Mouse (Mus musculus): ENCODE results near the gene Cstb. TPM values are rescaled to one million over a fixed set of nuclear protein-coding genes. Genes with fewer than 3 reads are reported as not detected.
A peak's percentile ranks its signal among the peaks of the same experiment; 100 is the strongest.

Gene Cstb
- polyA plus RNA-seq, 1 experiment from 2014 or later, result 96.6 TPM

- Histone ChIP-seq H3K4me2 (ENCODE audit: low read length) (no peak overlapping the region), H3K27ac (ENCODE audit: low read length) (no peak overlapping the region), H3K9ac (replicated peaks; ENCODE audit: low read depth, low read length) (no peak overlapping the region), H3K27me3 (replicated peaks; ENCODE audit: control insufficient read depth, insufficient read depth, low read length) (no peaks in the 10 kb centered on the region), H3K4me3 (replicated peaks; ENCODE audit: low read length) (no peak overlapping the region), H3K4me1 (replicated peaks; ENCODE audit: control insufficient read depth, insufficient read depth, low read length) (peaks cover 17% of the 10 kb centered on the region), H3K36me3 (ENCODE audit: control insufficient read depth, insufficient read depth) (peaks cover 10% of the 10 kb centered on the region), H3K9me3 (ENCODE audit: control insufficient read depth, low read length) (no peaks in the 10 kb centered on the region)
- 94% methylated on average over 5 of the region's 5 CpGs for WGBS
- ATAC-seq, result no peak
These were observed 3.7 kb downstream of the Cstb start for GRCm38 (mm10) chr10:78429180-78429579.

- no peak for ATAC-seq
- Histone ChIP-seq H3K27me3 (replicated peaks; ENCODE audit: control insufficient read depth, insufficient read depth, low read length) (no peaks in the 10 kb centered on the region), H3K4me3 (replicated peaks; ENCODE audit: low read length) (no peak overlapping the region), H3K36me3 (ENCODE audit: control insufficient read depth, insufficient read depth) (peaks cover 10% of the 10 kb centered on the region), H3K27ac (ENCODE audit: low read length) (no peak overlapping the region), H3K4me1 (replicated peaks; ENCODE audit: control insufficient read depth, insufficient read depth, low read length) (peaks cover 17% of the 10 kb centered on the region), H3K9me3 (ENCODE audit: control insufficient read depth, low read length) (no peaks in the 10 kb centered on the region), H3K4me2 (ENCODE audit: low read length) (no peak overlapping the region), H3K9ac (replicated peaks; ENCODE audit: low read depth, low read length) (no peak overlapping the region)
- 93% methylated on average over 2 of the region's 2 CpGs for WGBS
These were observed 4.3 kb downstream of the Cstb start for GRCm38 (mm10) chr10:78429776-78430175.

GRCm38 (mm10) chr10:78432853-78433252 is 7.4 kb downstream of the Cstb start:
- ATAC-seq, result no peak
- Histone ChIP-seq H3K27ac (ENCODE audit: low read length) (no peak overlapping the region), H3K4me1 (replicated peaks; ENCODE audit: control insufficient read depth, insufficient read depth, low read length) (no peaks in the 10 kb centered on the region), H3K27me3 (replicated peaks; ENCODE audit: control insufficient read depth, insufficient read depth, low read length) (no peaks in the 10 kb centered on the region), H3K9ac (replicated peaks; ENCODE audit: low read depth, low read length) (no peak overlapping the region), H3K36me3 (ENCODE audit: control insufficient read depth, insufficient read depth) (peaks cover 7% of the 10 kb centered on the region), H3K9me3 (ENCODE audit: control insufficient read depth, low read length) (no peaks in the 10 kb centered on the region), H3K4me2 (ENCODE audit: low read length) (no peak overlapping the region), H3K4me3 (replicated peaks; ENCODE audit: low read length) (no peak overlapping the region)
- 64% methylated on average over 3 of the region's 3 CpGs for WGBS

GRCm38 (mm10) chr10:78438094-78438493 is 12.6 kb downstream of the Cstb start:
- H3K9me3 ChIP-seq (ENCODE audit: control insufficient read depth, low read length), result no peaks in the 10 kb centered on the region
- no peak overlapping the region for H3K27ac ChIP-seq (ENCODE audit: low read length)
- 16% methylated on average over 5 of the region's 5 CpGs for WGBS
- no peaks in the 10 kb centered on the region for H3K4me1 ChIP-seq (replicated peaks; ENCODE audit: control insufficient read depth, insufficient read depth, low read length)
- no peak overlapping the region for H3K4me3 ChIP-seq (replicated peaks; ENCODE audit: low read length)
- no peak overlapping the region for H3K9ac ChIP-seq (replicated peaks; ENCODE audit: low read depth, low read length)
- ATAC-seq, result peak; percentile 41
- no peak overlapping the region for H3K4me2 ChIP-seq (ENCODE audit: low read length)
- no peaks in the 10 kb centered on the region for H3K27me3 ChIP-seq (replicated peaks; ENCODE audit: control insufficient read depth, insufficient read depth, low read length)
- no peaks in the 10 kb centered on the region for H3K36me3 ChIP-seq (ENCODE audit: control insufficient read depth, insufficient read depth)

- H3K27me3 ChIP-seq (replicated peaks; ENCODE audit: control insufficient read depth, insufficient read depth, low read length), result no peaks in the 10 kb centered on the region
- ATAC-seq, result no peak
- H3K4me2 ChIP-seq (ENCODE audit: low read length), result no peak overlapping the region
- no peak overlapping the region for H3K4me3 ChIP-seq (replicated peaks; ENCODE audit: low read length)
- no peak overlapping the region for H3K27ac ChIP-seq (ENCODE audit: low read length)
- H3K9me3 ChIP-seq (ENCODE audit: control insufficient read depth, low read length), result no peaks in the 10 kb centered on the region
- 0 out of 2 replicates have a peak, but pooled peaks cover 2% of the 10 kb centered on the region for H3K36me3 ChIP-seq (ENCODE audit: control insufficient read depth, insufficient read depth)
- no peak overlapping the region for H3K9ac ChIP-seq (replicated peaks; ENCODE audit: low read depth, low read length)
- no peaks in the 10 kb centered on the region for H3K4me1 ChIP-seq (replicated peaks; ENCODE audit: control insufficient read depth, insufficient read depth, low read length)
- 67% methylated on average over 5 of the region's 5 CpGs for WGBS
These were observed 14.1 kb downstream of the Cstb start for GRCm38 (mm10) chr10:78439550-78439949.

GRCm38 (mm10) chr10:78439990-78440389 is 14.5 kb downstream of the Cstb start:
- WGBS, result 89% methylated on average over 7 of the region's 7 CpGs
- H3K4me2 ChIP-seq (ENCODE audit: low read length), result no peak overlapping the region
- no peak for ATAC-seq
- H3K9ac ChIP-seq (replicated peaks; ENCODE audit: low read depth, low read length), result no peak overlapping the region
- H3K36me3 ChIP-seq (ENCODE audit: control insufficient read depth, insufficient read depth), result 0 out of 2 replicates have a peak, but pooled peaks cover 2% of the 10 kb centered on the region
- H3K4me1 ChIP-seq (replicated peaks; ENCODE audit: control insufficient read depth, insufficient read depth, low read length), result no peaks in the 10 kb centered on the region
- no peaks in the 10 kb centered on the region for H3K27me3 ChIP-seq (replicated peaks; ENCODE audit: control insufficient read depth, insufficient read depth, low read length)
- H3K9me3 ChIP-seq (ENCODE audit: control insufficient read depth, low read length), result no peaks in the 10 kb centered on the region
- H3K27ac ChIP-seq (ENCODE audit: low read length), result no peak overlapping the region
- no peak overlapping the region for H3K4me3 ChIP-seq (replicated peaks; ENCODE audit: low read length)

- Histone ChIP-seq H3K36me3 (ENCODE audit: control insufficient read depth, insufficient read depth) (0 out of 2 replicates have a peak, but pooled peaks cover 2% of the 10 kb centered on the region), H3K4me1 (replicated peaks; ENCODE audit: control insufficient read depth, insufficient read depth, low read length) (no peaks in the 10 kb centered on the region), H3K9me3 (ENCODE audit: control insufficient read depth, low read length) (no peaks in the 10 kb centered on the region), H3K27me3 (replicated peaks; ENCODE audit: control insufficient read depth, insufficient read depth, low read length) (no peaks in the 10 kb centered on the region), H3K4me3 (replicated peaks; ENCODE audit: low read length) (no peak overlapping the region), H3K9ac (replicated peaks; ENCODE audit: low read depth, low read length) (no peak overlapping the region), H3K27ac (ENCODE audit: low read length) (no peak overlapping the region), H3K4me2 (ENCODE audit: low read length) (no peak overlapping the region)
- no peak for ATAC-seq
- WGBS, result 66% methylated on average over 9 of the region's 9 CpGs
These were observed 15.3 kb downstream of the Cstb start for GRCm38 (mm10) chr10:78440812-78441211.

- no peaks in the 10 kb centered on the region for H3K9me3 ChIP-seq (ENCODE audit: control insufficient read depth, low read length)
- H3K36me3 ChIP-seq (ENCODE audit: control insufficient read depth, insufficient read depth), result 0 out of 2 replicates have a peak, but pooled peaks cover 2% of the 10 kb centered on the region
- no peak for ATAC-seq
- H3K27ac ChIP-seq (ENCODE audit: low read length), result no peak overlapping the region
- no peaks in the 10 kb centered on the region for H3K4me1 ChIP-seq (replicated peaks; ENCODE audit: control insufficient read depth, insufficient read depth, low read length)
- H3K4me3 ChIP-seq (replicated peaks; ENCODE audit: low read length), result no peak overlapping the region
- H3K9ac ChIP-seq (replicated peaks; ENCODE audit: low read depth, low read length), result no peak overlapping the region
- H3K4me2 ChIP-seq (ENCODE audit: low read length), result no peak overlapping the region
- 72% methylated on average over 5 of the region's 5 CpGs for WGBS
- H3K27me3 ChIP-seq (replicated peaks; ENCODE audit: control insufficient read depth, insufficient read depth, low read length), result no peaks in the 10 kb centered on the region
These were observed 16.1 kb downstream of the Cstb start for GRCm38 (mm10) chr10:78441606-78442005.

- Histone ChIP-seq H3K4me2 (ENCODE audit: low read length) (no peak overlapping the region), H3K9ac (replicated peaks; ENCODE audit: low read depth, low read length) (no peak overlapping the region), H3K27me3 (replicated peaks; ENCODE audit: control insufficient read depth, insufficient read depth, low read length) (no peaks in the 10 kb centered on the region), H3K27ac (ENCODE audit: low read length) (no peak overlapping the region), H3K4me3 (replicated peaks; ENCODE audit: low read length) (no peak overlapping the region), H3K4me1 (replicated peaks; ENCODE audit: control insufficient read depth, insufficient read depth, low read length) (no peaks in the 10 kb centered on the region), H3K36me3 (ENCODE audit: control insufficient read depth, insufficient read depth) (0 out of 2 replicates have a peak, but pooled peaks cover 2% of the 10 kb centered on the region), H3K9me3 (ENCODE audit: control insufficient read depth, low read length) (no peaks in the 10 kb centered on the region)
- 97% methylated on average over 3 of the region's 3 CpGs for WGBS
- no peak for ATAC-seq
These were observed 16.8 kb downstream of the Cstb start for GRCm38 (mm10) chr10:78442292-78442691.

GRCm38 (mm10) chr10:78446195-78446594 is 20.7 kb downstream of the Cstb start:
- Histone ChIP-seq H3K36me3 (ENCODE audit: control insufficient read depth, insufficient read depth) (0 out of 2 replicates have a peak, but pooled peaks cover 2% of the 10 kb centered on the region), H3K9me3 (ENCODE audit: control insufficient read depth, low read length) (no peaks in the 10 kb centered on the region), H3K27me3 (replicated peaks; ENCODE audit: control insufficient read depth, insufficient read depth, low read length) (no peaks in the 10 kb centered on the region), H3K9ac (replicated peaks; ENCODE audit: low read depth, low read length) (no peak overlapping the region), H3K27ac (ENCODE audit: low read length) (no peak overlapping the region), H3K4me1 (replicated peaks; ENCODE audit: control insufficient read depth, insufficient read depth, low read length) (no peaks in the 10 kb centered on the region), H3K4me2 (ENCODE audit: low read length) (no peak overlapping the region), H3K4me3 (replicated peaks; ENCODE audit: low read length) (no peak overlapping the region)
- no peak for ATAC-seq
- WGBS, result 94% methylated on average over 3 of the region's 3 CpGs
